Mouse (Mus musculus) C2C12 (cell line): ENCODE results near the gene Mettl7a1.

Source experiments
- CEBPB ChIP-seq: IDR thresholded peaks from one replicate; pipeline ENCODE4 v1.6.1; 2011; ENCODE audit warnings: low read depth, mild to moderate bottlenecking, control low read depth, moderate library complexity
- CTCF ChIP-seq: IDR thresholded peaks from one replicate; pipeline ENCODE4 v1.5.1; 2011; ENCODE audit not compliant: control insufficient read depth, insufficient read depth, insufficient read length
- FOSL1 ChIP-seq: IDR thresholded peaks from one replicate; pipeline ENCODE4 v1.8.0; 2011; ENCODE audit warnings: mild to moderate bottlenecking, low read length; ENCODE audit not compliant: poor library complexity, insufficient read depth, severe bottlenecking
- MAX ChIP-seq: IDR thresholded peaks from one replicate; pipeline ENCODE4 v1.6.1; 2011; ENCODE audit warnings: mild to moderate bottlenecking, control low read depth
- MYOD1 ChIP-seq: IDR thresholded peaks from one replicate; pipeline ENCODE4 v1.6.1; 2011; ENCODE audit warnings: low read depth; ENCODE audit not compliant: control insufficient read depth, insufficient read length
- MYOG ChIP-seq: IDR thresholded peaks from one replicate; pipeline ENCODE4 v1.6.1; 2011; ENCODE audit not compliant: control insufficient read depth, insufficient read length; ENCODE audit errors: extremely low read depth
- USF1 ChIP-seq: IDR thresholded peaks from one replicate; pipeline ENCODE4 v1.6.1; 2011; ENCODE audit warnings: low read depth, mild to moderate bottlenecking, control low read depth, moderate library complexity

DNA sequence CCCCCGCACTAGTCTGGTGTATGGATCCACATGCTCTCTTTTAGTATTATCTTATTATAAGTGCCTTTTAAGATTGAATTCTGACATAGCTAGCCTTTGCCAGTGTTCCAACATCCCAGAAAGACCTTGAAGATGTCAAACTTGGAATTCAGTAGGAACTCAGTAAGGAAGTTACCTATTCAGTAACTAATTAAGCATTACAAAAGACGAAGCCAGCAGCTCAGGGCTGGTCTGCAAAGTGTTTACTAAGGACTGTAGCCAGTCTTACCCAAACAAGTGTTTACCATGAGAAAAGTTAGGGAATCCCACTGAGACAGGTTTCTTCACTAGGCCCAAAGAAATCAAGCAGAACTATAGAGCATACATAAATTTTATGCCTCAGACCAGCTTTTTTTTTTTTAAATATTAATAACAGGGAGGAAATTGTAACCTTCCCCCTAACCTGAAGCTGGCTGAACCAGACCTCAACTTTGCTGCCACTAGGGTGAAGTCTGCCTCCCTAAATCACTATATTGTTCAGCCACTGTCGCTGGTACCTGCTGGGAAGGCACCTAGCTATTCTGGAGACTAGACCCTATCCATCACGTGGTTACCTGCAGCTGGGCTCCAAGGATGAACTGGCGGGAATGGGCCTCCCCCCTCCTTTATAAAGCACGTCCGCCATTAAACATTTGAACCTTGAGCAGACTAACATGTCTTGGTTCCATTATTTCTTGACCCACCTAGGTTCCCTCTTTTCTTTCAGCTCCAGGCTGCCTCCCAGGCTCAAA is 29.0 kb upstream of the Mettl7a1 start:
- TF ChIP-seq USF1 (no peak), MYOG (no peak), CTCF (no peak), MAX (no peak), MYOD1 (no peak), FOSL1 (no peak), CEBPB (no peak)
